In genomic region chr19:37814089-37815073, GRCm38 (mm10) we compare ENCODE assay signal across 8 mouse cellular contexts.
DNase-seq lines count a peak whose midpoint lies in the region; ATAC-seq and TF ChIP-seq lines count a peak whose summit lies in the region.

No protein-coding gene starts in this region.

- TF ChIP-seq POLR2A in liver, adult 2 months (IDR thresholded peaks at IDR 0.05; ENCODE audit: extremely low read depth, insufficient read depth, low read length): no peak

- intact Hi-C loops in gastrocnemius, adult 2 months (cut with DNase I): no loop called here

- 21% methylated on average over 19 of the region's 19 CpGs for WGBS in hindbrain, embryonic 15.5 days
- 26% methylated on average over 19 of the region's 19 CpGs for WGBS in liver, adult 2 months
- WGBS in neural tube, embryonic 11.5 days: 12% methylated on average over 19 of the region's 19 CpGs

- no peaks in the 10 kb centered on the region for H3K9me3 ChIP-seq in hindbrain, embryonic 15.5 days
- H3K9me3 ChIP-seq in neural tube, embryonic 11.5 days (ENCODE audit: control insufficient read depth, low read length): no peaks in the 10 kb centered on the region

- H3K9ac ChIP-seq in hindbrain, embryonic 15.5 days: no peak overlapping the region
- no peak overlapping the region for H3K9ac ChIP-seq in liver, adult 2 months (ENCODE audit: low read depth, low read length)
- H3K9ac ChIP-seq in neural tube, embryonic 11.5 days (ENCODE audit: low read length): no peak overlapping the region; the same call in 1 of the 2 replicates

- DNase-seq in monocyte, adult 2 months (ENCODE audit: low read depth in 1 of 2, low spot score in 2 of 2): peak; percentile 1 to 4
- DNase-seq in gastrocnemius, adult 2 months: peak; percentile 61
- DNase-seq in liver, adult 2 months (ENCODE audit: extremely low read depth, low read depth, low spot score): peak; percentile 64
- peak; percentile 56 for DNase-seq in neural tube, embryonic 11.5 days (ENCODE audit: low spot score)
- no peak for DNase-seq in cerebellum, adult 8-10 months

- no peaks in the 10 kb centered on the region for H3K79me2 ChIP-seq in liver, adult 2 months (ENCODE audit: control insufficient read depth, insufficient read depth, low read length)

- H3K4me2 ChIP-seq in hindbrain, embryonic 15.5 days: peak overlapping the region; percentile 30; the same call in 1 of the 2 replicates
- H3K4me2 ChIP-seq in neural tube, embryonic 11.5 days (ENCODE audit: low read depth): peak overlapping the region; percentile 24

- no peaks in the 10 kb centered on the region for H3K36me3 ChIP-seq in hindbrain, embryonic 15.5 days
- H3K36me3 ChIP-seq in liver, adult 2 months (ENCODE audit: control insufficient read depth, insufficient read depth, low read length): no peaks in the 10 kb centered on the region
- H3K36me3 ChIP-seq in neural tube, embryonic 11.5 days (ENCODE audit: control insufficient read depth, insufficient read depth, low read length): no peaks in the 10 kb centered on the region

- peak overlapping the region; percentile 45 for H3K4me3 ChIP-seq in gastrocnemius, adult 2 months
- H3K4me3 ChIP-seq in hindbrain, embryonic 15.5 days: no peak overlapping the region
- H3K4me3 ChIP-seq in liver, adult 2 months (ENCODE audit: insufficient read depth, low read depth, low read length): no peak overlapping the region
- no peak overlapping the region for H3K4me3 ChIP-seq in neural tube, embryonic 11.5 days (ENCODE audit: low read depth, low read length)

- H3K27me3 ChIP-seq in hindbrain, embryonic 15.5 days: no peaks in the 10 kb centered on the region
- no peaks in the 10 kb centered on the region for H3K27me3 ChIP-seq in liver, adult 2 months (ENCODE audit: control insufficient read depth, insufficient read depth, low read length)
- H3K27me3 ChIP-seq in neural tube, embryonic 11.5 days (ENCODE audit: control insufficient read depth, insufficient read depth, low read length): no peaks in the 10 kb centered on the region

- TF ChIP-seq CTCF in gastrocnemius, adult 2 months (IDR thresholded peaks at IDR 0.05): no peak
- no peak for TF ChIP-seq CTCF in liver, adult 2 months (IDR thresholded peaks at IDR 0.05; ENCODE audit: low read depth, low read length)

- no peak for ATAC-seq in monocyte, adult 5-6 weeks (replicated peaks; ENCODE audit: insufficient number of reproducible peaks, low FRiP score, low TSS enrichment, poor library complexity, severe bottlenecking)
- no peak for ATAC-seq in hindbrain, embryonic 15.5 days (ENCODE audit: low FRiP score, low read depth)
- ATAC-seq in neural tube, embryonic 11.5 days (ENCODE audit: insufficient read depth, low FRiP score, low TSS enrichment): peak; percentile 48; the same call in 1 of the 2 replicates
- no peak for ATAC-seq in inflammation-experienced regulatory T-cells, adult 6 months

- no peaks in the 10 kb centered on the region; the same call in 1 of the 2 replicates for H3K4me1 ChIP-seq in hindbrain, embryonic 15.5 days (replicated peaks)
- H3K4me1 ChIP-seq in liver, adult 2 months (ENCODE audit: control insufficient read depth, insufficient read depth, low read length): peaks cover 2% of the 10 kb centered on the region; the same call in 1 of the 2 replicates
- H3K4me1 ChIP-seq in neural tube, embryonic 11.5 days (ENCODE audit: control insufficient read depth, insufficient read depth, low read length): peaks cover 5% of the 10 kb centered on the region; the same call in 1 of the 2 replicates

- peak overlapping the region; percentile 48 for H3K27ac ChIP-seq in gastrocnemius, adult 2 months
- H3K27ac ChIP-seq in hindbrain, embryonic 15.5 days (replicated peaks): no peak overlapping the region
- no peak overlapping the region for H3K27ac ChIP-seq in liver, adult 2 months (replicated peaks; ENCODE audit: insufficient read depth, low read depth, low read length)
- no peak overlapping the region for H3K27ac ChIP-seq in neural tube, embryonic 11.5 days (ENCODE audit: low read depth, low read length)
